Mouse (Mus musculus): ENCODE measurements at regions not wholly inside any gene's neighbourhood (a gene's known extent, or its start where the extent isn't known, plus 50 kb on each side); places are given as distances from the start of the nearest gene placed in this dataset.

GRCm38 (mm10) chr10:29635828-29636227, 100.2 kb upstream of the Rspo3 start:
- no peak for DNase-seq (ENCODE audit: low read depth)

- no peak for DNase-seq (ENCODE audit: low read depth)
Measured at GRCm38 (mm10) chr10:29595455-29595854, 59.8 kb upstream of the Rspo3 start.

GRCm38 (mm10) chr10:29594969-29595368, 59.3 kb upstream of the Rspo3 start:
- no peak for DNase-seq (ENCODE audit: low read depth)

- DNase-seq (ENCODE audit: low read depth): no peak
Measured at GRCm38 (mm10) chr10:29592906-29593305, 57.2 kb upstream of the Rspo3 start.

- no peak for DNase-seq (ENCODE audit: low read depth)
Measured at GRCm38 (mm10) chr10:29590187-29590586, 54.5 kb upstream of the Rspo3 start.

GRCm38 (mm10) chr10:29589739-29590138, 54.1 kb upstream of the Rspo3 start:
- no peak for DNase-seq (ENCODE audit: low read depth)
